In the genomic region with DNA sequence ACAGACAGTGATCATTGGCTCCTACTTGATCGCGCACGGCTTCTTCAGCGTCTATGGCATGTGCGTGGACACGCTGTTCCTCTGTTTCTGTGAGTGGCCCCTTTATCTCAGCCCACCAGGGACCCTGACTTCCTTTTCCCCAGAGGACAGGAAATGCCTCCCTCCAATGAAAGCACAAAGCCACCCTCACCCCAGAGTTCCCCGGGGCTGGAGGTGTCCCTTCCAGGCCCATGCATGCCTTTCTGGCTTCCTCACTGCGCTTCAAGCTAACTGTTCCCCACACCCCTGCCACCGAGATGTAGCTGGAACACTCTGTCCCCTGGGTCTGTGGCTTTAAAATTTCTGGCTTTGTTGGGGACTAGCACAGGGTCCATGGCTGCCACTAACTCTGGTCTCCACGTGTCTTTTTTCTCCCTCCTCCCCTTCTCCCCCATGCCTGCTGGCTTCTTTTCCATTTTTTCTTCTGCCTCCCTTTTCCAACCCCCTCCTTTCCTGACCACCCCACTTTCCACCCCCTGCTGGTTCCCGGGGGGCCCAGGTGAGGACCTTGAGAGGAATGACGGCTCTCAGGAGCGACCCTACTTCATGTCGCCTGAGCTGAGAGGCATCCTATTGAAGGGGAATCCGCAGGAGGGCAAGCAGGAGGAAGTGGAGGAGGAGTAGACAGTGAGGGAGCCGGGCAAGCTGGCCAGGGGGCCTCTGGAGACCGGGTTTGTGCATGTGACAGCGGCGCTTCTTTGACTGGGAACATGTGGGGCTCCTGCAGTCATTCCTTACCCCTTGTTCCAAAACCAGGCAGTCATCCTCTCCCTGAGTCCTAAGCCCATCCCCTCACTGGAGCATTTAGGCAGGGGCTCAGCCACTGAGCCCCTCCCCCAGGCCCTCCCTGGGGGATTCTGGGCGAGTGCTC, we compare ENCODE assay signal across 10 mouse cellular contexts. TPM values are rescaled to one million over a fixed set of nuclear protein-coding genes. Genes with fewer than 3 reads are reported as not detected.
DNase-seq lines count a peak whose midpoint lies in the region; ATAC-seq and TF ChIP-seq lines count a peak whose summit lies in the region.
"Had no signal": no experiment of that assay in that cellular context is flagged by ENCODE, and none has a peak within 500 bp of the region (broad histone marks: within the 10 kb centered on the region; RNA-seq: fewer than 3 reads in every experiment).

No protein-coding gene starts in this region.

- H3K36me3 ChIP-seq in forebrain, embryonic 13.5 days (ENCODE audit: poor library complexity, severe bottlenecking) = peaks cover 69% of the 10 kb centered on the region
- H3K36me3 ChIP-seq in forebrain, embryonic 12.5 days (replicated peaks) = peaks cover 43% of the 10 kb centered on the region
- H3K36me3 ChIP-seq in thymus, adult 2 months (ENCODE audit: control insufficient read depth, insufficient read depth, low read length) = peaks cover 67% of the 10 kb centered on the region
- peaks cover 72% of the 10 kb centered on the region for H3K36me3 ChIP-seq in limb, embryonic 13.5 days

- H3K27ac ChIP-seq in forebrain, embryonic 13.5 days = no peak overlapping the region
- H3K27ac ChIP-seq in forebrain, embryonic 12.5 days = no peak overlapping the region
- H3K27ac ChIP-seq in thymus, adult 2 months (ENCODE audit: control insufficient read depth, insufficient read depth, low read length) = peak overlapping the region; percentile 31; the same call in 1 of the 2 replicates
- peak overlapping the region; percentile 63; the same call in 1 of the 2 replicates for H3K27ac ChIP-seq in limb, embryonic 13.5 days
- H3K27ac ChIP-seq: stomach, embryonic 15.5 days had no signal

- H3K27me3 ChIP-seq in forebrain, embryonic 13.5 days = no peaks in the 10 kb centered on the region
- H3K27me3 ChIP-seq in forebrain, embryonic 12.5 days = no peaks in the 10 kb centered on the region
- H3K27me3 ChIP-seq in thymus, adult 2 months (ENCODE audit: control insufficient read depth, insufficient read depth, low read length) = no peaks in the 10 kb centered on the region
- no peaks in the 10 kb centered on the region for H3K27me3 ChIP-seq in limb, embryonic 13.5 days
- H3K27me3 ChIP-seq: stomach, embryonic 15.5 days had no signal

- TF ChIP-seq CTCF in thymus, adult 2 months (IDR thresholded peaks at IDR 0.05; ENCODE audit: borderline replicate concordance, control insufficient read depth, extremely low read depth, insufficient read depth, low read length, poor library complexity) = no peak

- no peak overlapping the region for H3K4me3 ChIP-seq in forebrain, embryonic 13.5 days
- no peak overlapping the region for H3K4me3 ChIP-seq in forebrain, embryonic 12.5 days (replicated peaks)
- H3K4me3 ChIP-seq in thymus, adult 2 months (ENCODE audit: control insufficient read depth, insufficient read depth, low read length) = no peak overlapping the region
- no peak overlapping the region for H3K4me3 ChIP-seq in limb, embryonic 13.5 days
- H3K4me3 ChIP-seq: stomach, embryonic 15.5 days had no signal

- 39% methylated on average over 20 of the region's 20 CpGs for WGBS in forebrain, embryonic 13.5 days
- WGBS in forebrain, embryonic 12.5 days = 38% methylated on average over 20 of the region's 20 CpGs
- 52% methylated on average over 20 of the region's 20 CpGs for WGBS in thymus, adult 2 months
- WGBS in limb, embryonic 13.5 days = 37% methylated on average over 20 of the region's 20 CpGs

- ATAC-seq in forebrain, embryonic 13.5 days = no peak
- ATAC-seq in forebrain, embryonic 12.5 days (ENCODE audit: low FRiP score) = no peak
- ATAC-seq in limb, embryonic 13.5 days (ENCODE audit: low FRiP score, low read depth) = no peak
- ATAC-seq in erythroid progenitor cell, adult 5-6 weeks (replicated peaks; ENCODE audit: low FRiP score, poor library complexity, severe bottlenecking) = no peak
- ATAC-seq in inflammation-experienced regulatory T-cells, adult 6 months = no peak

- no peak for TF ChIP-seq POLR2A in thymus, adult 2 months (IDR thresholded peaks at IDR 0.05; ENCODE audit: control insufficient read depth, extremely low read depth, insufficient read depth, low read length, poor library complexity)

- H3K9me3 ChIP-seq in forebrain, embryonic 13.5 days (replicated peaks) = no peaks in the 10 kb centered on the region
- H3K9me3 ChIP-seq in forebrain, embryonic 12.5 days = no peaks in the 10 kb centered on the region
- H3K9me3 ChIP-seq in limb, embryonic 13.5 days = no peaks in the 10 kb centered on the region
- H3K9me3 ChIP-seq: stomach, embryonic 15.5 days had no signal

- H3K4me2 ChIP-seq in forebrain, embryonic 13.5 days = no peak overlapping the region
- H3K4me2 ChIP-seq in forebrain, embryonic 12.5 days = no peak overlapping the region
- H3K4me2 ChIP-seq in limb, embryonic 13.5 days (replicated peaks) = no peak overlapping the region
- H3K4me2 ChIP-seq: stomach, embryonic 15.5 days had no signal

- 0 out of 2 replicates have a peak overlapping the region, but pooled peaks have one; percentile 21 for H3K9ac ChIP-seq in forebrain, embryonic 13.5 days
- H3K9ac ChIP-seq in forebrain, embryonic 12.5 days = no peak overlapping the region
- peak overlapping the region; percentile 43 for H3K9ac ChIP-seq in limb, embryonic 13.5 days
- H3K9ac ChIP-seq: stomach, embryonic 15.5 days had no signal

- no peaks in the 10 kb centered on the region for H3K4me1 ChIP-seq in forebrain, embryonic 13.5 days
- peaks cover 6% of the 10 kb centered on the region; the same call in 1 of the 2 replicates for H3K4me1 ChIP-seq in forebrain, embryonic 12.5 days
- peaks cover 8% of the 10 kb centered on the region for H3K4me1 ChIP-seq in thymus, adult 2 months (replicated peaks; ENCODE audit: control insufficient read depth, insufficient read depth, low read length)
- peaks cover 11% of the 10 kb centered on the region for H3K4me1 ChIP-seq in limb, embryonic 13.5 days
- H3K4me1 ChIP-seq: stomach, embryonic 15.5 days had no signal

- peak; percentile 31 for DNase-seq in thymus, adult 2 months
- DNase-seq in thymus, adult 18-20 months = no peak
- no peak for DNase-seq in adrenal gland, adult (ENCODE audit: inconsistent age in 2 of 2, low spot score in 1 of 2)
- DNase-seq: gastrocnemius, postnatal 10 days had no signal

RNA-seq across cellular contexts. Expression of gene Ilf3, which starts 15.0 kb away (rescaled TPM):
- 310 and 349 TPM in 2 replicates for polyA plus RNA-seq in forebrain, embryonic 13.5 days (2015; fragmentation: Nextera tagmentation; extraction: Ambion mirVana)
- polyA plus RNA-seq in forebrain, embryonic 12.5 days (2016; fragmentation: Nextera tagmentation; extraction: Ambion mirVana) = 335 and 363 TPM in 2 replicates
- 151 and 157 TPM in 2 replicates for polyA plus RNA-seq in thymus, adult 2 months (2012; rRNA removed)
- polyA plus RNA-seq in limb, embryonic 13.5 days (2015; fragmentation: Nextera tagmentation; extraction: Ambion mirVana) = 257 and 268 TPM in 2 replicates
- 31.4 and 34.8 TPM in 2 replicates for total RNA-seq in erythroid progenitor cell, adult 5-6 weeks (2015; ENCODE audit: low replicate concordance)
- total RNA-seq in erythroid progenitor cell, adult 5-6 weeks (2017; ENCODE audit: low replicate concordance) = 29.6 and 32.8 TPM in 2 replicates
- polyA plus RNA-seq in inflammation-experienced regulatory T-cells, adult 6 months (2017; shearing (Covaris generic)) = 100 to 1,000 TPM in 2 of 3 experiments, 10 to 100 TPM in 1; 92.5 to 122 (median 122) TPM

RNA-seq across cellular contexts. Expression of gene Slc44a2, which starts 32.2 kb away (rescaled TPM):
- 63.6 and 68.3 TPM in 2 replicates for polyA plus RNA-seq in forebrain, embryonic 13.5 days (2015; fragmentation: Nextera tagmentation; extraction: Ambion mirVana)
- polyA plus RNA-seq in forebrain, embryonic 12.5 days (2016; fragmentation: Nextera tagmentation; extraction: Ambion mirVana) = 76.9 and 80.1 TPM in 2 replicates
- polyA plus RNA-seq in thymus, adult 2 months (2012; rRNA removed) = 477 and 505 TPM in 2 replicates
- polyA plus RNA-seq in limb, embryonic 13.5 days (2015; fragmentation: Nextera tagmentation; extraction: Ambion mirVana) = 118 and 131 TPM in 2 replicates
- 15.9 and 35.7 TPM in 2 replicates for total RNA-seq in erythroid progenitor cell, adult 5-6 weeks (2015; ENCODE audit: low replicate concordance)
- 14.4 and 22.3 TPM in 2 replicates for total RNA-seq in erythroid progenitor cell, adult 5-6 weeks (2017; ENCODE audit: low replicate concordance)
- polyA plus RNA-seq in inflammation-experienced regulatory T-cells, adult 6 months (2017; shearing (Covaris generic)) = 100 to 1,000 TPM; 125 to 263 (median 241) TPM

RNA-seq across cellular contexts. Expression of gene Ap1m2, which starts 40.6 kb away (rescaled TPM):
- polyA plus RNA-seq in forebrain, embryonic 13.5 days (2015; fragmentation: Nextera tagmentation; extraction: Ambion mirVana) = 0.39 and 0.52 TPM in 2 replicates
- polyA plus RNA-seq in forebrain, embryonic 12.5 days (2016; fragmentation: Nextera tagmentation; extraction: Ambion mirVana) = 3.3 TPM in 2 replicates
- polyA plus RNA-seq in thymus, adult 2 months (2012; rRNA removed) = 9.6 and 11.1 TPM in 2 replicates
- 10.5 and 11.7 TPM in 2 replicates for polyA plus RNA-seq in limb, embryonic 13.5 days (2015; fragmentation: Nextera tagmentation; extraction: Ambion mirVana)
- total RNA-seq in erythroid progenitor cell, adult 5-6 weeks (2015; ENCODE audit: low replicate concordance) = 0.36 and 0.84 TPM in 2 replicates
- total RNA-seq in erythroid progenitor cell, adult 5-6 weeks (2017; ENCODE audit: low replicate concordance) = not detected in 2 replicates
- 1 to 10 TPM in 1 of 3 experiments, under 1 TPM in 2; 0.36 to 1.0 (median 0.42) TPM for polyA plus RNA-seq in inflammation-experienced regulatory T-cells, adult 6 months (2017; shearing (Covaris generic))
- total RNA-seq: gastrocnemius, postnatal 10 days had no signal

RNA-seq across cellular contexts. Expression of gene Qtrt1, which starts 58.9 kb away (rescaled TPM):
- 46.9 and 55.9 TPM in 2 replicates for polyA plus RNA-seq in forebrain, embryonic 13.5 days (2015; fragmentation: Nextera tagmentation; extraction: Ambion mirVana)
- polyA plus RNA-seq in forebrain, embryonic 12.5 days (2016; fragmentation: Nextera tagmentation; extraction: Ambion mirVana) = 43.5 and 50.8 TPM in 2 replicates
- 46.4 and 48.2 TPM in 2 replicates for polyA plus RNA-seq in thymus, adult 2 months (2012; rRNA removed)
- polyA plus RNA-seq in limb, embryonic 13.5 days (2015; fragmentation: Nextera tagmentation; extraction: Ambion mirVana) = 49.5 and 52.2 TPM in 2 replicates
- total RNA-seq in erythroid progenitor cell, adult 5-6 weeks (2015; ENCODE audit: low replicate concordance) = 4.7 TPM in 1 of 2 replicates, not detected in the other
- total RNA-seq in erythroid progenitor cell, adult 5-6 weeks (2017; ENCODE audit: low replicate concordance) = 0.98 and 4.0 TPM in 2 replicates
- 10 to 100 TPM; 26.2 to 49.8 (median 39.8) TPM for polyA plus RNA-seq in inflammation-experienced regulatory T-cells, adult 6 months (2017; shearing (Covaris generic))

Comparison
In these comparisons a context has a peak if more than half of its experiments do, and no peak if none do; other contexts are left out.
1. H3K27ac ChIP-seq: peak in thymus, adult 2 months (single experiment) and limb, embryonic 13.5 days (single experiment); none in forebrain, embryonic 13.5 days (single experiment) and forebrain, embryonic 12.5 days (single experiment).